Mouse (Mus musculus): Measurements from ENCODE around the gene Chst8. TPM values are rescaled to one million over a fixed set of nuclear protein-coding genes. Genes with fewer than 3 reads are reported as not detected.
A peak's percentile ranks its signal among the peaks of the same experiment; 100 is the strongest.

Gene Chst8
- total and polyA plus RNA-seq, 2 experiments from 2014 or later: 0.20 to 6.4 TPM

DNA sequence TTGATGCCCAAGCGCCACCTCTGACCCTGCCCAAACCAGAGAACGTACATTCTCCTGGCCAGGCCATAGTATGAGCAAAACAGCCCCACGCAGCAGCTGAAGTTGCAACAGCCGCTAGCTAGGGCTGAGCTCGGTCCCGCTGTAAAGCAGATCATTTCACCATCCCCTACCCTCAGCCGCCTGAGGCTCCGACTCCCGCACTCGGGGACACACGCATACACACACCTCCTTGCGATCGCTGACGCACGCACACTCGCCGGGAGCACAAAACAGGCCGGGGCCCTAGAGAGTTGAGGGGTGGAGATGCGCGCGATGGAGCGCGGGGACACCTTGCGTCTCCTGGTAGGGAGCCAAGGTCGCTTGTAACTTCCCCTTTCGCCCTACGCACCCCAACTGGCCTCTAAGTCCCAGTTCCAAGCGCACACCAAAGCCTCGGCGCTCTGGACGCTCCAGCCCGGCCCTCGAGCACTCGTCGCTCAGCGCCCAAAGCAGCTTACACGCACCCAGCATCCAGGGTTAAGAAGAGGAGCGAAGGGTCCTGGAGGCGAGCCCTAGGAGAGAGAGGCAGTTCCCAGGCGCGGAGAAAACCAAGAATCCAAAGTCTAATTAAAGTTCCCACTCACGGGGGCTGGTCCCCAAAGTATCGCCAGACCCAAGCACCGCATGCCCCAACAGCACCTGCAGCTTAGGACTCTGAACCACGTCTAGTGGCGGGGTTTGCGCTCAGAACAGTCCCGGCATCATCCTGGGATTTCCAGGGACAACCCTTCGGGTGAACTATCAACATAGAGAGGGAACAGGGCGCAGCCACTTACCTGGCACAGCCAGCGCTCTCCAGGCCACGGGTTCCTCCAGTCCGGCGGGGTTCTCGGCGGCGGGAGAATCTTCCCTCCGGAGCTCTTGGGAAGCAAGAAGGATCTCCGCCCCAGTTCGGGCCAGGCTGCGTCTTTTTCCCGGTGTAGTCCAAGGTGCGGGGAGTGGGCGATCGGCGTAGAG, 682 bp downstream of the Chst8 start:
- Histone ChIP-seq H3K36me3 (replicated peaks; ENCODE audit: control insufficient read depth, insufficient read depth, low read length) (no peaks in the 10 kb centered on the region), H3K9ac (replicated peaks; ENCODE audit: low read depth, low read length) (no peak overlapping the region), H3K9me3 (replicated peaks; ENCODE audit: control insufficient read depth, low read length) (no peaks in the 10 kb centered on the region), H3K4me1 (ENCODE audit: control insufficient read depth, insufficient read depth) (0 out of 2 replicates have a peak, but pooled peaks cover 10% of the 10 kb centered on the region), H3K27ac (ENCODE audit: low read depth) (no peak overlapping the region), H3K4me2 (ENCODE audit: low read depth, low read length) (peak overlapping the region; percentile 86), H3K27me3 (ENCODE audit: control insufficient read depth, insufficient read depth, low read length) (peaks cover 61% of the 10 kb centered on the region), H3K4me3 (ENCODE audit: low read depth, low read length) (peak overlapping the region; percentile 55)
- no peak for TF ChIP-seq CTCF (IDR thresholded peaks at IDR 0.05; ENCODE audit: low read depth)
- TF ChIP-seq EP300 (IDR thresholded peaks at IDR 0.05; ENCODE audit: low read depth): no peak
- under 1% methylated on average over 66 of the region's 66 CpGs for WGBS
- ATAC-seq (ENCODE audit: insufficient read depth, low read depth) (no peak), DNase-seq (ENCODE audit: low spot score) (no peak)

DNA sequence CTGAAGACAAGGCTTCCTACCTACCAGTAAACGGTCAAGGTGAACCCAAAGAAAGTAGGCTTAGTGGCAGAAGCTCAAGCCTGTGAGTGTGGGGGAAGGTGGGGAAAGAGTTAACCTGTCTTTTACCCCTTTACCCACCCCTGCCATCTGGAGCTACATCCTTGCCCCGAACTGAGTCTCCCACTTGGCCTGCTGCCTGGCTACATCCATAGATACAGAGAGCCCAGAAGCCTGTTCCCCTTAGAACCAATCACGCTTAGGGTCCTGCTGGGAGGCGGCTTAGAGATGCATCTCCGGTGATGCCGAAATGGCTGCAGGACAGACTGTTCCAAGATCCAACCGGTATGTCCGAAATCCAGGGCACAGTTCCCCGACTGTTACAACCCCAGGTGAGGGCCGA, 1.5 kb downstream of the Chst8 start:
- no peak for DNase-seq (ENCODE audit: low spot score)
- H3K4me3 ChIP-seq (ENCODE audit: low read depth, low read length): no peak overlapping the region
- no peaks in the 10 kb centered on the region for H3K36me3 ChIP-seq (replicated peaks; ENCODE audit: control insufficient read depth, insufficient read depth, low read length)
- H3K4me1 ChIP-seq (ENCODE audit: control insufficient read depth, insufficient read depth): 0 out of 2 replicates have a peak, but pooled peaks cover 10% of the 10 kb centered on the region
- H3K27ac ChIP-seq (ENCODE audit: low read depth): no peak overlapping the region
- no peak for TF ChIP-seq EP300 (IDR thresholded peaks at IDR 0.05; ENCODE audit: low read depth)
- no peak for TF ChIP-seq CTCF (IDR thresholded peaks at IDR 0.05; ENCODE audit: low read depth)
- H3K9ac ChIP-seq (replicated peaks; ENCODE audit: low read depth, low read length): no peak overlapping the region
- WGBS: 4% methylated on average over 10 of the region's 10 CpGs
- H3K9me3 ChIP-seq (replicated peaks; ENCODE audit: control insufficient read depth, low read length): no peaks in the 10 kb centered on the region
- ATAC-seq (ENCODE audit: insufficient read depth, low read depth): no peak
- no peak overlapping the region for H3K4me2 ChIP-seq (ENCODE audit: low read depth, low read length)
- H3K27me3 ChIP-seq (ENCODE audit: control insufficient read depth, insufficient read depth, low read length): peaks cover 61% of the 10 kb centered on the region

DNA sequence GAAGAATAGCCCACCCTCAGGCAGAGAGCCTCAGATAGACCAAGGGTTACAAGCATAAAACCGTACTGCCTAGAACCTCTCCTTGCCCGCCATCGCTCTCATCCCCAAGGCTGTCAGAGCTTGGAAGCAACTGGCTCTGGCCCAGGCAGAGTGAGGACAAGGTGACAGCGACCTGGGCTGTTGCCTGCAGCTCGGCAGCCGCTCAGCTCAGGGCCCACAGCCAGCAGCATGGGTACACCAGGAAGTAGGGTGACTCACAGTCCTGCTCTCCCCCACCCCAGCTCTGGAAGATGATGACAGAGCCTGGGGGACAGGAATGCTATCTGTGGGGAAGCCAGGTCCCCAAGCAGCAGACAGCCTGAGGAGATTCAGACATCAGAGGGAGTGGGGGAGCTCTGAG, 6.2 kb downstream of the Chst8 start:
- Histone ChIP-seq H3K27ac (ENCODE audit: low read depth) (no peak overlapping the region), H3K9ac (replicated peaks; ENCODE audit: low read depth, low read length) (no peak overlapping the region), H3K9me3 (replicated peaks; ENCODE audit: control insufficient read depth, low read length) (no peaks in the 10 kb centered on the region), H3K4me2 (ENCODE audit: low read depth, low read length) (no peak overlapping the region), H3K4me3 (ENCODE audit: low read depth, low read length) (no peak overlapping the region), H3K36me3 (replicated peaks; ENCODE audit: control insufficient read depth, insufficient read depth, low read length) (no peaks in the 10 kb centered on the region), H3K4me1 (ENCODE audit: control insufficient read depth, insufficient read depth) (no peaks in the 10 kb centered on the region), H3K27me3 (ENCODE audit: control insufficient read depth, insufficient read depth, low read length) (peaks cover 27% of the 10 kb centered on the region)
- TF ChIP-seq CTCF (IDR thresholded peaks at IDR 0.05; ENCODE audit: low read depth): no peak
- TF ChIP-seq EP300 (IDR thresholded peaks at IDR 0.05; ENCODE audit: low read depth): no peak
- ATAC-seq (ENCODE audit: insufficient read depth, low read depth) (peak; percentile 79), DNase-seq (ENCODE audit: low spot score) (peak; percentile 29)
- 24% methylated on average over 6 of the region's 6 CpGs for WGBS

DNA sequence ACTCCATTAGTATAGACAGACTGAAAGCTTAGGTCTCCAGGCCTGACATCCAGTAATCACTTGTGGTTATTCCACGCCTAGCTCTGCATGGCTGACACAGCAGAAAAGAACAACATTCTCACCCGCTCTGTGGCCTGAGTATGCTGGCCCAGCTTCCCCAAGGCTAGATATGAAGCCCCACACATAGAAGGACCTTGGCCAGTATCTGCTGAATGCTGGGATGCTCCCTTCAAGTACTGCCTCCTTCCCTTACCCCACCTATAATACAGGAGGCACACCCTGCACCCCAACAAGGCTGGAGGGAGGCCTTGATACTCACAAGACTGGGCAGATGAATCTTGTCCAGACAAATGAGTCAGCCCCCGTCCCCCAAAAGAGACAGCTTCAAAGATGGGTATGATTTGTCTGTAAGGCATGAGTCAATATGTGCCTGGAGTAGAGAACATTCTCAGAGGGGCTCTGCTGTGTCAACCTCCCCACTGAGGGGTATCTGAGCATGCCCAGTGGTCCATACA, 6.8 kb downstream of the Chst8 start:
- Histone ChIP-seq H3K9me3 (replicated peaks; ENCODE audit: control insufficient read depth, low read length) (no peaks in the 10 kb centered on the region), H3K27me3 (ENCODE audit: control insufficient read depth, insufficient read depth, low read length) (peaks cover 21% of the 10 kb centered on the region), H3K27ac (ENCODE audit: low read depth) (no peak overlapping the region), H3K36me3 (replicated peaks; ENCODE audit: control insufficient read depth, insufficient read depth, low read length) (no peaks in the 10 kb centered on the region), H3K4me1 (ENCODE audit: control insufficient read depth, insufficient read depth) (no peaks in the 10 kb centered on the region), H3K4me2 (ENCODE audit: low read depth, low read length) (no peak overlapping the region), H3K4me3 (ENCODE audit: low read depth, low read length) (no peak overlapping the region), H3K9ac (replicated peaks; ENCODE audit: low read depth, low read length) (no peak overlapping the region)
- no peak for TF ChIP-seq CTCF (IDR thresholded peaks at IDR 0.05; ENCODE audit: low read depth)
- TF ChIP-seq EP300 (IDR thresholded peaks at IDR 0.05; ENCODE audit: low read depth): no peak
- ATAC-seq (ENCODE audit: insufficient read depth, low read depth) (no peak), DNase-seq (ENCODE audit: low spot score) (no peak)
- 75% methylated on average over 3 of the region's 3 CpGs for WGBS

DNA sequence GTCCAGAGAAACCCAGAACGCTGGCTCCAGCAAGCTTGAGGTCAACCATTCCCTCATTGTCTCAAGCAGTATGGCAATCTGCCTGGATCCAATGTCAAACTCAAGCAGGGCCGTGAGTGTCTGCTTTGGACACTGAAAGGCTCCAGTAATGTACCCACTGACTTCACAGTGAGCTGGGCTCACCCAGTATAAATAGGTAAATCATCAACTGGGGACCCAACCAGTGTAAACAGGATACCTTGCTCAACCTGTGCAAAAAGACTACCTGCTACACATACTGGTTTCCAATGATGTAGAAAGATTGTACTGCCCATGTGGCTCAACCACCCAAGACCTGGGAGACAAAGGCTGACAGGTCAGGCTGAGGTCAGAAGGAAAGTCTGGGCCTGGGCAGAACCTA, 7.5 kb downstream of the Chst8 start:
- DNase-seq (ENCODE audit: low spot score) (no peak), ATAC-seq (ENCODE audit: insufficient read depth, low read depth) (no peak)
- Histone ChIP-seq H3K9ac (replicated peaks; ENCODE audit: low read depth, low read length) (no peak overlapping the region), H3K4me1 (ENCODE audit: control insufficient read depth, insufficient read depth) (no peaks in the 10 kb centered on the region), H3K36me3 (replicated peaks; ENCODE audit: control insufficient read depth, insufficient read depth, low read length) (no peaks in the 10 kb centered on the region), H3K9me3 (replicated peaks; ENCODE audit: control insufficient read depth, low read length) (no peaks in the 10 kb centered on the region), H3K27ac (ENCODE audit: low read depth) (no peak overlapping the region), H3K4me3 (ENCODE audit: low read depth, low read length) (no peak overlapping the region), H3K27me3 (ENCODE audit: control insufficient read depth, insufficient read depth, low read length) (peaks cover 14% of the 10 kb centered on the region), H3K4me2 (ENCODE audit: low read depth, low read length) (no peak overlapping the region)
- WGBS: 72% methylated on average over 2 of the region's 2 CpGs
- TF ChIP-seq EP300 (IDR thresholded peaks at IDR 0.05; ENCODE audit: low read depth) (no peak), CTCF (IDR thresholded peaks at IDR 0.05; ENCODE audit: low read depth) (no peak)

Measured in heart, postnatal 0 days (tissue).